Mouse (Mus musculus) heart, postnatal 0 days (tissue): ENCODE measurements at regions not wholly inside any gene's neighbourhood (a gene's known extent, or its start where the extent isn't known, plus 50 kb on each side); places are given as distances from the start of the nearest gene placed in this dataset.

Source experiments
- CTCF ChIP-seq: IDR thresholded peaks from 2 replicates; pipeline ENCODE4 v1.5.1; 2016; ENCODE audit warnings: antibody characterized with exemption, control low read depth, low read depth
- EP300 ChIP-seq: IDR thresholded peaks from 2 replicates; pipeline ENCODE4 v1.6.1; 2016; ENCODE audit warnings: antibody characterized with exemption, low read depth

- TF ChIP-seq CTCF (no peak), EP300 (no peak)
Observed at GRCm38 (mm10) chr9:91167871-91168270, 194.3 kb upstream of the Zic4 start.
